Mouse (Mus musculus): ENCODE data around the gene Hmx2.

- TF ChIP-seq ELF1 (IDR thresholded peaks at IDR 0.05; ENCODE audit: low read depth, low read length) (no peak), KAT2A (IDR thresholded peaks at IDR 0.05; ENCODE audit: insufficient replicate concordance, low read length) (no peak), POLR2A (IDR thresholded peaks at IDR 0.05; ENCODE audit: low read depth, low read length) (no peak), CTCF (conservative IDR thresholded peaks at IDR 0.05 in 1 of 2, IDR thresholded peaks at IDR 0.05 in 1 of 2; ENCODE audit: low read depth in 2 of 2, low read length in 2 of 2) (no peak), MXI1 (IDR thresholded peaks at IDR 0.05; ENCODE audit: low read depth, low read length) (no peak), GABPA (IDR thresholded peaks at IDR 0.05; ENCODE audit: insufficient replicate concordance, low read depth, low read length) (no peak), JUN (IDR thresholded peaks at IDR 0.05; ENCODE audit: insufficient read depth, low read depth, low read length) (no peak), NRF1 (IDR thresholded peaks at IDR 0.05; ENCODE audit: low read depth, low read length) (no peak), EP300 (IDR thresholded peaks at IDR 0.05; ENCODE audit: low read length) (no peak), CHD1 (IDR thresholded peaks at IDR 0.05; ENCODE audit: low read depth, low read length) (no peak), UBTF (IDR thresholded peaks at IDR 0.05; ENCODE audit: low read depth, low read length) (no peak), POLR2AphosphoS2 (IDR thresholded peaks at IDR 0.05; ENCODE audit: low read depth, low read length) (no peak)
Measured at GRCm38 (mm10) chr7:131605481-131605880, 56.9 kb downstream of the Hmx2 start.
